Mouse (Mus musculus) hindbrain, postnatal 0 days (tissue): ENCODE results near the gene Rps9. TPM values are rescaled to one million over a fixed set of nuclear protein-coding genes. Genes with fewer than 3 reads are reported as not detected.
A peak's percentile ranks its signal among the peaks of the same experiment; 100 is the strongest.

Experiments used
- ATAC-seq: fragments of 200-750 bp; cut with Nextera tagmentation; 2 replicates; pipeline ENCODE4 v1.8.0; 2017; ENCODE audit warnings: mild to moderate bottlenecking, moderate TSS enrichment, moderate library complexity
- DNase-seq: peaks from one replicate; pipeline ENCODE4 v3.0.0-alpha.2; 2015; ENCODE audit warnings: low spot score
- H3K27ac ChIP-seq: fragments of 300-500 bp; sonication (generic); 2 replicates; pipeline ENCODE4 v1.5.1; 2014; ENCODE audit warnings: mild to moderate bottlenecking
- H3K27me3 ChIP-seq: fragments of 300-500 bp; sonication (generic); 2 replicates; pipeline ENCODE4 v1.6.1; 2014; ENCODE audit warnings: low read length, mixed read lengths; ENCODE audit not compliant: insufficient read depth
- H3K36me3 ChIP-seq: fragments of 300-500 bp; sonication (generic); 2 replicates; pipeline ENCODE4 v1.6.1; 2014; ENCODE audit warnings: low read length, mixed read lengths; ENCODE audit not compliant: insufficient read depth
- H3K4me1 ChIP-seq: fragments of 300-500 bp; sonication (generic); 2 replicates; pipeline ENCODE4 v1.6.1; 2014; ENCODE audit warnings: antibody characterized with exemption, low read length, mixed read lengths; ENCODE audit not compliant: insufficient read depth
- H3K4me2 ChIP-seq: fragments of 300-500 bp; sonication (generic); 2 replicates; pipeline ENCODE4 v1.6.1; 2014; ENCODE audit warnings: low read depth, mild to moderate bottlenecking, low read length, moderate library complexity, mixed read lengths
- H3K4me3 ChIP-seq: fragments of 300-500 bp; sonication (generic); 2 replicates; pipeline ENCODE4 v1.5.1; 2014; ENCODE audit warnings: low read length
- H3K9ac ChIP-seq: fragments of 300-500 bp; sonication (generic); replicated peaks from 2 replicates; pipeline ENCODE4 v1.6.1; 2014; ENCODE audit warnings: mild to moderate bottlenecking, low read length, moderate library complexity, mixed read lengths
- H3K9me3 ChIP-seq: fragments of 300-500 bp; sonication (generic); 2 replicates; pipeline ENCODE4 v1.6.1; 2016; ENCODE audit warnings: low read length, mixed read lengths
- CTCF ChIP-seq: IDR thresholded peaks from 2 replicates; pipeline ENCODE4 v1.5.1; 2016; ENCODE audit warnings: antibody characterized with exemption, control low read depth, low read depth
- WGBS: fragments of 180-500 bp; shearing (Covaris S2); extraction: QIAGEN DNeasy Blood & Tissue Kit; methylation state at CpG from one replicate; pipeline ENCODE4 v1.1.7; 2014; 5-methylcytosine and 5-hydroxymethylcytosine counted together
- polyA plus RNA-seq: library from polyadenylated mRNA; unstranded; fragments of >200 nt; fragmentation: Nextera tagmentation; extraction: Ambion mirVana; gene quantifications from 2 replicates; pipeline ENCODE4 v1.2.1, GENCODE M21; 2015
- total RNA-seq: library from RNA; depleted of rRNA; stranded (reverse); fragments of >200 nt; gene quantifications from 2 replicates; pipeline ENCODE4 v1.2.3, GENCODE M21; 2014

The Rps9 gene
- total and polyA plus RNA-seq, 2 experiments from 2014 or later = 569 to 743 TPM

- no peaks in the 10 kb centered on the region for H3K27me3 ChIP-seq
- ATAC-seq (no peak), DNase-seq (no peak)
- peaks cover 18% of the 10 kb centered on the region; the same call in 1 of the 2 replicates for H3K36me3 ChIP-seq
- H3K4me3 ChIP-seq = no peak overlapping the region
- no peak overlapping the region for H3K4me2 ChIP-seq
- WGBS = 81% methylated on average over 31 of the region's 31 CpGs
- H3K9me3 ChIP-seq = no peaks in the 10 kb centered on the region
- H3K27ac ChIP-seq = peak overlapping the region; percentile 37; the same call in 1 of the 2 replicates
- 0 out of 2 replicates have a peak, but pooled peaks cover 3% of the 10 kb centered on the region for H3K4me1 ChIP-seq
- TF ChIP-seq CTCF = no peak
- H3K9ac ChIP-seq = no peak overlapping the region
Observed at GRCm38 (mm10) chr7:3685400-3686187, 18.2 kb upstream of the Rps9 start.

DNA sequence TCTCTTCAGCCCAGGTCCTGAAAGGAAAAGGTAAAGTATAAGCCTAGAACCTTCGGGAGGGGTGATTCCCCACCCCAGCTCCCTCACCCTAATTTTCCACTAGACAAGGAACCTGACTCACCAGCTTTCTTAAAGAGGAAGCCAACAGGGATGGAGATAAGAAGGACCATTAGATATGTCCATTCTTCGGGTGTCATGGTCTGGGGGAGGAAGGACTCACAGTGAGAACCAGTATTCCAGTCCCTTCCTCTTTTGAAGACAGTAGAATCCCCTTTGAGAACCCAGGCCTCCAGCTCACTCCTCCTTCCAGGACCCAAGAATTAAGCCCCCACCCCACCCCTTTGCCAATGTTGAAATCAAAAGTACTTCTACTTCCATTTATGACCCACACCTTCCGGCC, 11.9 kb upstream of the Rps9 start:
- TF ChIP-seq CTCF = no peak

GRCm38 (mm10) chr7:3692382-3692986, 11.3 kb upstream of the Rps9 start, which contains the start of gene Tsen34:
Gene Tsen34 (plus strand): TSS chr7:3692863.
- peak within 1 kb of the TSS; percentile 93 for H3K9ac ChIP-seq
- H3K9me3 ChIP-seq = no peaks in the 10 kb centered on the region
- H3K4me3 ChIP-seq = peak within 1 kb of the TSS; percentile 89
- no peak for DNase-seq
- peaks cover 8% of the 10 kb centered on the region; the same call in 1 of the 2 replicates for H3K4me1 ChIP-seq
- H3K36me3 ChIP-seq = peaks cover 12% of the 10 kb centered on the region
- H3K27ac ChIP-seq = peak within 1 kb of the TSS; percentile 94
- H3K27me3 ChIP-seq = no peaks in the 10 kb centered on the region
- H3K4me2 ChIP-seq = peak within 1 kb of the TSS; percentile 73
- no peak; the same call in 1 of the 2 replicates for ATAC-seq
- TF ChIP-seq CTCF = no peak; the same call in 1 of the 2 replicates
- 0% methylated on average over 49 of the region's 49 CpGs for WGBS

More for the DNA sequence above, 11.9 kb upstream of the Rps9 start:
- H3K9ac ChIP-seq = peak overlapping the region; percentile 93
- WGBS = 43% methylated on average over 3 of the region's 3 CpGs
- H3K36me3 ChIP-seq = peaks cover 11% of the 10 kb centered on the region; the same call in 1 of the 2 replicates
- H3K27ac ChIP-seq = peak overlapping the region; percentile 94
- no peaks in the 10 kb centered on the region for H3K9me3 ChIP-seq
- ATAC-seq (no peak), DNase-seq (no peak)
- H3K4me2 ChIP-seq = peak overlapping the region; percentile 73
- H3K27me3 ChIP-seq = no peaks in the 10 kb centered on the region
- peaks cover 8% of the 10 kb centered on the region; the same call in 1 of the 2 replicates for H3K4me1 ChIP-seq
- peak overlapping the region; percentile 89 for H3K4me3 ChIP-seq

DNA sequence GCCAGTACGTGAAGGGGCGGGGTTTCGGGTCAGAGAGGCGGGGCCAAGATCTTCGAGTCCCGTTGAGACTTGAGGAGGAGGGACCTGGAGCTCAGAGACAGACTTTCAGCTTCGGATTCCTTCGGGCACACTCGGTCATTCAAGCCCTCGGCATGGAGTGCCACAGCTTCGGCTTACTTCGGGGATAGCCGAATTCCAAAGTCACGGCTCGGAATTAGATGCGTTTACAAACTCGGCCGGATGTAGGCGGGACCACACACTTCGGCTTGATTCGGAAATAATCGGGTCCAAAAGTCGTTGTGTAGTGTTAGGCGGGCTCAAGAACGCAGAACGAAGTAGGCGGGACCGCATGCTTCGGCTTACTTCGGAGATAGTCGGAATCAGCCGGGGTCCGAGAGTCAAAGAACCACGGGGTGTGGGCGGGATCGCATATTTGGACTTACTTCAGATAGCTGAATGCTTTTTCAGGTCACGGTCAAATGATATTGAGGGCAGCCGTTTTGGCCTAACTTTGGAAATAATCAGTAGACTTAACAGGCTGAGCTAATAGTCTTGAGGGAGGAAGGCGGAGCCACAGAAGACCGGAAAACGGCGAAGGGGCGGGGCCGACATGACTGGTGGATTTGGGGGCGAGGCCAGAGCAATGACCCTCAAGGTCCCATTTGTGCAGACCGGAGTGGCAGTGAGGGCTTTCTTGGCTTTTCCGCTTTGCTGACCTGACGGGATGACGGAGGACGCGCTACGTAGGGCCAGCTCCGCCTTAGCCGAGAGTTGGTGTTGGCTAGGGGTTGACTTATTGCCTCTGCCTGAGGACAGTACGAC, 10.6 kb upstream of the Rps9 start, which contains the start of gene Mboat7:
Mboat7 (minus strand) TSS at position 537 of the 822 bp plus-strand sequence.
- ATAC-seq = peak; percentile 94
- Histone ChIP-seq H3K36me3 (peaks cover 16% of the 10 kb centered on the region), H3K27me3 (no peaks in the 10 kb centered on the region), H3K4me2 (peak within 1 kb of the TSS; percentile 73), H3K4me3 (peak within 1 kb of the TSS; percentile 89), H3K9me3 (no peaks in the 10 kb centered on the region), H3K27ac (peak within 1 kb of the TSS; percentile 94), H3K9ac (peak within 1 kb of the TSS; percentile 93), H3K4me1 (peaks cover 8% of the 10 kb centered on the region; the same call in 1 of the 2 replicates)
- WGBS = under 1% methylated on average over 55 of the region's 55 CpGs
- TF ChIP-seq CTCF = no peak
- DNase-seq = peak; percentile 99

GRCm38 (mm10) chr7:3693809-3694075, 10.1 kb upstream of the Rps9 start:
- ATAC-seq = peak; percentile 33; the same call in 1 of the 2 replicates
- no peaks in the 10 kb centered on the region for H3K9me3 ChIP-seq
- peak overlapping the region; percentile 89 for H3K4me3 ChIP-seq
- peak overlapping the region; percentile 71 for H3K9ac ChIP-seq
- TF ChIP-seq CTCF = no peak
- H3K27me3 ChIP-seq = no peaks in the 10 kb centered on the region
- DNase-seq = no peak
- peak overlapping the region; percentile 94 for H3K27ac ChIP-seq
- H3K36me3 ChIP-seq = peaks cover 18% of the 10 kb centered on the region
- 0% methylated on average over 18 of the region's 18 CpGs for WGBS
- peaks cover 8% of the 10 kb centered on the region; the same call in 1 of the 2 replicates for H3K4me1 ChIP-seq
- peak overlapping the region; percentile 73 for H3K4me2 ChIP-seq
